Mouse (Mus musculus) adrenal gland, postnatal 10 days (tissue): ENCODE results near the gene Akr1c18. TPM values are rescaled to one million over a fixed set of nuclear protein-coding genes. Genes with fewer than 3 reads are reported as not detected.
A peak's percentile ranks its signal among the peaks of the same experiment; 100 is the strongest.
"Not testable (repeated sequence)": the region's sequence is repeated elsewhere in the genome, so short reads cannot be mapped to it uniquely, and the experiment has no call there.

Experiments
- DNase-seq: peaks from one replicate; pipeline ENCODE4 v3.0.0; 2021; ENCODE audit warnings: mixed read lengths
- long read RNA-seq, 2 experiments: library from polyadenylated mRNA; stranded (forward); transcript quantifications; one replicate each; pipeline ENCODE4 v2.0.0; 2021
- total RNA-seq, 2 experiments: library from RNA; stranded (reverse); gene quantifications; 2 replicates each; pipeline ENCODE4 v1.2.3; 2021

Gene Akr1c18
- 100 to 1,000 TPM; 382 to 409 TPM for total RNA-seq
- long read RNA-seq, experiment 1, transcript Akr1c18-202 (8 exons, 1,103 nt): minor isoform, 21 of 494 reads
- long read RNA-seq, experiment 1, transcript Akr1c18-201 (9 exons, 1,200 nt): major isoform, 347 of 494 reads
- long read RNA-seq, experiment 1, partial matches to known transcripts: 119 of 494 reads
- long read RNA-seq, experiment 1, other reads (novel, unspliced or antisense): 7 of 494 reads
- long read RNA-seq, experiment 2, transcript Akr1c18-201 (9 exons, 1,200 nt): major isoform, 367 of 691 reads
- long read RNA-seq, experiment 2, transcript Akr1c18-202 (8 exons, 1,103 nt): minor isoform, 19 of 691 reads
- long read RNA-seq, experiment 2, partial matches to known transcripts: 293 of 691 reads
- long read RNA-seq, experiment 2, other reads (novel, unspliced or antisense): 12 of 691 reads

GRCm38 (mm10) chr13:4150518-4150917, at the start of gene Akr1c18:
TSS of gene Akr1c18 (minus strand) at chr13:4150654.
- DNase-seq: peak; percentile 20

- no peak for DNase-seq
Observed at GRCm38 (mm10) chr13:4192511-4192910, 42.1 kb upstream of the Akr1c18 start.

GRCm38 (mm10) chr13:4190904-4191303, 40.5 kb upstream of the Akr1c18 start, which contains the start of gene Akr1c13:
TSS of gene Akr1c13 (plus strand) at chr13:4191150.
- DNase-seq: peak; percentile 42

GRCm38 (mm10) chr13:4188174-4188573, 37.7 kb upstream of the Akr1c18 start:
- DNase-seq: peak; percentile 24

- peak; percentile 25 for DNase-seq
Observed at GRCm38 (mm10) chr13:4186641-4187411, 36.4 kb upstream of the Akr1c18 start.

- DNase-seq: no peak
Observed at GRCm38 (mm10) chr13:4183116-4183515, 32.7 kb upstream of the Akr1c18 start.

GRCm38 (mm10) chr13:4181321-4181720, 30.9 kb upstream of the Akr1c18 start:
- DNase-seq: not testable (repeated sequence)

- no peak for DNase-seq
Observed at GRCm38 (mm10) chr13:4172978-4173377, 22.5 kb upstream of the Akr1c18 start.

- DNase-seq: no peak
Observed at GRCm38 (mm10) chr13:4168006-4168405, 17.6 kb upstream of the Akr1c18 start.

GRCm38 (mm10) chr13:4155286-4155685, 4.8 kb upstream of the Akr1c18 start:
- no peak for DNase-seq

GRCm38 (mm10) chr13:4153593-4153992, 3.1 kb upstream of the Akr1c18 start:
- no peak for DNase-seq

GRCm38 (mm10) chr13:4152908-4153307, 2.5 kb upstream of the Akr1c18 start:
- no peak for DNase-seq

GRCm38 (mm10) chr13:4144261-4144660, 6.2 kb downstream of the Akr1c18 start:
- DNase-seq: no peak

- DNase-seq: peak; percentile 50
Observed at GRCm38 (mm10) chr13:4133070-4133469, 17.4 kb downstream of the Akr1c18 start.

- no peak for DNase-seq
Observed at GRCm38 (mm10) chr13:4131721-4132120, 18.7 kb downstream of the Akr1c18 start.

- DNase-seq: no peak
Observed at GRCm38 (mm10) chr13:4131317-4131716, 19.1 kb downstream of the Akr1c18 start.

GRCm38 (mm10) chr13:4129100-4129499, 21.4 kb downstream of the Akr1c18 start:
- DNase-seq: peak; percentile 26

GRCm38 (mm10) chr13:4125846-4126245, 24.6 kb downstream of the Akr1c18 start:
- DNase-seq: not testable (repeated sequence)

- not testable (repeated sequence) for DNase-seq
Observed at GRCm38 (mm10) chr13:4124471-4124870, 26.0 kb downstream of the Akr1c18 start.

- DNase-seq: no peak
Observed at GRCm38 (mm10) chr13:4123146-4123545, 27.3 kb downstream of the Akr1c18 start.

- DNase-seq: no peak
Observed at GRCm38 (mm10) chr13:4119181-4119904, 31.1 kb downstream of the Akr1c18 start.
